Mouse (Mus musculus): Measurements from ENCODE around the gene Lss. TPM values are rescaled to one million over a fixed set of nuclear protein-coding genes. Genes with fewer than 3 reads are reported as not detected.

Lss gene
- 68.0 and 71.8 TPM in 2 replicates for polyA plus RNA-seq (2015; fragmentation: Nextera tagmentation; extraction: Ambion mirVana)

DNA sequence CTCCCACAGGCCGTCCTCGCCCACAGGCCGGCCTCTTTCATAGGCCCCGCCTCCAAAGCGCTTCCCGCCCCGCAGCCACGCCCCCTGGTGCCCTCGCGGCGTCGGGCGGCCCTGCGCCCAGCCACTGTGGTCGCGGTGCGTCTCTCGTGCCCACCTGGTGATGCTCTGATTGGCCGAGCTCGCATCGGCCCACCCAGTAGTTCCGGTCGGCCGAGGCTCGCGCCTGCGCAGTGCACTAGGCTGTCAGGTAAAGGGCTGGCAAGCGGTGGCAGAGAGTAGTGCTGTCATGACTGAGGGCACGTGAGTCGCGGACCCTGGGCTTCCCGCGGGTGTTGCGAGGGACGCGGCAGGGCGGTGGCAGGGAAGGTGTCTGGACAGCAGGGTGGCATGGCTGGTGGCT, at the start of gene Lss:
Gene Lss, plus strand, starts transcription at position 214 of the 400 bp plus-strand sequence.
- H3K27me3 ChIP-seq, result no peaks in the 10 kb centered on the region
- H3K4me1 ChIP-seq (replicated peaks), result peaks cover 17% of the 10 kb centered on the region
- WGBS (ENCODE audit: insufficient replicate concordance), result under 1% methylated on average over 37 of the region's 37 CpGs
- peaks cover 25% of the 10 kb centered on the region for H3K36me3 ChIP-seq (replicated peaks)
- peak within 1 kb of the TSS; percentile 67 for H3K4me3 ChIP-seq (replicated peaks)
- H3K4me2 ChIP-seq, result peak within 1 kb of the TSS; percentile 95
- ATAC-seq (ENCODE audit: insufficient read depth), result peak; percentile 99
- no peaks in the 10 kb centered on the region for H3K9me3 ChIP-seq (replicated peaks)
- peak within 1 kb of the TSS; percentile 67 for H3K27ac ChIP-seq (replicated peaks)
- H3K9ac ChIP-seq, result peak within 1 kb of the TSS; percentile 63

DNA sequence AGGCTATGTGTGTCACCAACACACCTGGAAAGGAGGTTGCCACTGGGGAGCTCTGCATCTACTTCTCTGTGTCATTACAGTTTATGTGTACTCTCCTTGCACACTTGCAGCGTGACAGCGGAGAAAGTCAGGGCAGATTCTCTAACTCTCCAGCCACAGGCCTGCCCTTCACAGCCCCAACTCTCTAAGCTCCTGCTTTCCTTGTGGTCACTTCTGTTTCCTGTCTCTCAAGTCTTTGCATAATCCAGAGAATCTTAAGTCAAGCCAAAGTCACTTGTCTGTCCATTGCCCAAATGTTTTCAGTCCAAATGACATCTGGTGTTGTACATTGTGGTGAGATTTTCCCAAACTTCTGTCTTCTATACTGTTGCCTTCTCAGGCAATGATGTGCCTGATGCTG, 45.1 kb upstream of the Lss start:
- no peaks in the 10 kb centered on the region for H3K27me3 ChIP-seq
- H3K9ac ChIP-seq, result no peak overlapping the region
- H3K9me3 ChIP-seq (replicated peaks), result no peaks in the 10 kb centered on the region
- peaks cover 10% of the 10 kb centered on the region for H3K4me1 ChIP-seq (replicated peaks)
- H3K27ac ChIP-seq (replicated peaks), result no peak overlapping the region
- peaks cover 99% of the 10 kb centered on the region for H3K36me3 ChIP-seq (replicated peaks)
- no peak for ATAC-seq (ENCODE audit: insufficient read depth)
- H3K4me2 ChIP-seq, result no peak overlapping the region
- WGBS (ENCODE audit: insufficient replicate concordance), result 62% methylated on average over 2 of the region's 2 CpGs
- no peak overlapping the region for H3K4me3 ChIP-seq (replicated peaks)

DNA sequence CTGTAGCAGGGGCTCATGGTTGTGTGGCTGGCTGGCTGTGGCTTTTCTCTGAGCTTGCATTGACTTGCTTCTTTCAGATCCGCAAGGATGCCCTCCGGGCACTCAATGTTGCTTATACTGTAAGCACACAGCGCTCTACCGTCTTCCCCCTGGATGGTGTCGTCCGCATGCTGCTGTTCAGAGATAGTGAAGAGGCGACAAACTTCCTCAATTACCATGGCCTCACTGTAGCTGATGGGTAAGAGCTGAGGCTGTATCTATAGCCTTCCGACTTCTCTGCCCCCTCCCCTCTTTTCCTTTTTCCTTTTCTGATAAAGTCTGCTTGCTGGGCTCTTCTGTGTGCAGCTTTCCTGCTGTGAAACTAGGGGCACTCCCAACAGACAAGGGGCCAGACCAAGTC, 43.1 kb upstream of the Lss start:
- ATAC-seq (ENCODE audit: insufficient read depth), result peak; percentile 56
- Histone ChIP-seq H3K4me2 (no peak overlapping the region), H3K36me3 (replicated peaks) (peaks cover 95% of the 10 kb centered on the region)

DNA sequence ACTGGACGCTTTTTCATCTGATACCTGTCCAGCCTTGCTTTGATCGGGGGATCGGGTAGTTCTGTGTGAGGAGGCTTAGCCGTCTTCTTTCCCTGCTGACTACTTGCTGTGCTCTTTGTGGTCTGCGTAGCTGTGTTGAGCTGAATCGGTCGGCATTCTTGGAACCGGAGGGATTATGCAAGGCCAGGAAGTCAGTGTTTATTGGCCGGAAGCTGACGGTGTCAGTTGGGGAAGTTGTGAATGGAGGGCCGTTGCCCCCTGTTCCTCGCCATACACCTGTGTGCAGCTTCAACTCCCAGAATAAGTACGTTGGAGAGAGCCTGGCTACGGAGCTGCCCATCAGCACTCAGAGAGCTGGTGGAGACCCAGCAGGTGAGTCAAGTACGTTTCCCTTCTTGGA, 42.2 kb upstream of the Lss start:
- Histone ChIP-seq H3K27me3 (no peaks in the 10 kb centered on the region), H3K36me3 (replicated peaks) (peaks cover 94% of the 10 kb centered on the region), H3K4me1 (replicated peaks) (peaks cover 13% of the 10 kb centered on the region), H3K9ac (no peak overlapping the region), H3K4me2 (no peak overlapping the region), H3K9me3 (replicated peaks) (no peaks in the 10 kb centered on the region), H3K27ac (replicated peaks) (no peak overlapping the region), H3K4me3 (replicated peaks) (no peak overlapping the region)
- ATAC-seq (ENCODE audit: insufficient read depth), result no peak
- 57% methylated on average over 15 of the region's 15 CpGs for WGBS (ENCODE audit: insufficient replicate concordance)

More for the DNA sequence above, 43.1 kb upstream of the Lss start:
- Histone ChIP-seq H3K4me3 (replicated peaks) (no peak overlapping the region), H3K4me1 (replicated peaks) (peaks cover 10% of the 10 kb centered on the region), H3K9ac (no peak overlapping the region), H3K9me3 (replicated peaks) (no peaks in the 10 kb centered on the region), H3K27me3 (no peaks in the 10 kb centered on the region), H3K27ac (replicated peaks) (0 out of 2 replicates have a peak overlapping the region, but pooled peaks have one; percentile 14)
- 34% methylated on average over 8 of the region's 8 CpGs for WGBS (ENCODE audit: insufficient replicate concordance)

DNA sequence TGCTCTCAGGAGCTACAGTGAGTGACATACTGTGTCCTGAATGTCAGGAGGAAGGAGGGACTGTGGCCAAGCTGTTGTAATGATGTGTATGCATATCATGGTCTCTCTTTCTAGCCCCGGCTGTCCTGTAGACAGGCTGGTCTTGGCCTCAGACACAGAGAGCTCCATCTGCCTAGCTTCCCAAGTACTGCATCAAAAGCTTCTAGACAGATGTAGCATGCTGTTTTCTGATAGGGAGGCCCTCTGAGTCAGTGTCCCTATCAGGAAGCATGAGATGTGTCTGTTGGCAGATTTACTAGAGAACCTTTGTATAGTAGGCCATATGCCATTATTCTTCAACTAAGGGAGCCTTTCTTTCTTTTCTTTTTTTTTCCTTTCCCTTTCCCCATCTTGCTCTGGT, 37.9 kb upstream of the Lss start:
- Histone ChIP-seq H3K9me3 (replicated peaks) (no peaks in the 10 kb centered on the region), H3K4me1 (replicated peaks) (0 out of 2 replicates have a peak, but pooled peaks cover 10% of the 10 kb centered on the region), H3K27ac (replicated peaks) (no peak overlapping the region), H3K9ac (no peak overlapping the region), H3K4me2 (no peak overlapping the region), H3K27me3 (no peaks in the 10 kb centered on the region), H3K4me3 (replicated peaks) (no peak overlapping the region), H3K36me3 (replicated peaks) (peaks cover 83% of the 10 kb centered on the region)
- ATAC-seq (ENCODE audit: insufficient read depth), result 0 out of 2 replicates have a peak, but pooled peaks have one; percentile 62
- WGBS (ENCODE audit: insufficient replicate concordance), result 30% methylated on average over 1 of the region's 1 CpGs

DNA sequence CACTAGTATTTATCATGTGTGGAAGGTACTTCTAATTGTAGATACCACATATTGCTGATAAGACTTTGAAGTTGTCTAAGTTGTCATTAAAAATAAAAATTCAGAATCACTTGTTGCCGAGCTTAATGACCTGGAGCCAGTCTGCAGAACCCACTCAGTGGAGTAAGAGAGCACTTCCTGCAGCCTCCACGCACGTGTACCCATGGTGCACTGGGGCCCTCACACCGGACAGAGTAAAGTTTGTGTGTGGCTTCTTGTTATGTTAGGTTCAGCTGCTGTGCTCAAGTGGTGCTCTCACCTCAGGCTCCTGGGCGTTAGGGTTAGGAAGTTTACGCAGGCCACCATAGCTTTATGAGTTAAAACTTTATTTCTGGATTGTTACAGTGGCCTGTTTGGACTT, 35.9 kb upstream of the Lss start:
- Histone ChIP-seq H3K4me3 (replicated peaks) (no peak overlapping the region), H3K4me2 (no peak overlapping the region), H3K36me3 (replicated peaks) (peaks cover 83% of the 10 kb centered on the region), H3K4me1 (replicated peaks) (0 out of 2 replicates have a peak, but pooled peaks cover 9% of the 10 kb centered on the region), H3K9me3 (replicated peaks) (no peaks in the 10 kb centered on the region), H3K9ac (no peak overlapping the region), H3K27me3 (no peaks in the 10 kb centered on the region), H3K27ac (replicated peaks) (no peak overlapping the region)
- 72% methylated on average over 6 of the region's 6 CpGs for WGBS (ENCODE audit: insufficient replicate concordance)
- ATAC-seq (ENCODE audit: insufficient read depth), result no peak

DNA sequence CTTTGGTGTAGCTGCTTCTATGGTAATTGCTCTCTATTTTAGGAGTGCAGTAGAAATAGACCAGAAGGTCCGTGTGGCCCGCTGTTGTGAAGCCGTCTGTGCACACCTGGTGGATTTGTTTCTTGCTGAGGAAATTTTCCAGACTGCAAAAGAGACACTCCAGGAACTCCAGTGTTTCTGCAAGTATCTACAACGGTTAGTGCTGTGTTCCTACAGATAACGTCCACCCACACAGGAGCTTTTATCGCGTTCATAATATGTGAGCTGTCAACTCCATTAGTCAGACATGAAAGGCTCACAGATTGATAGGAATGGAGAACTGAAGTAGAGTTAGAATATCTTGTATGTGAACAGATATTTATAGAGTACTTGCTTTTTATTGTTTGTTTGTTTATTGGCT, 35.0 kb upstream of the Lss start:
- ATAC-seq (ENCODE audit: insufficient read depth), result no peak
- H3K4me1 ChIP-seq (replicated peaks), result 0 out of 2 replicates have a peak, but pooled peaks cover 9% of the 10 kb centered on the region
- H3K36me3 ChIP-seq (replicated peaks), result peaks cover 81% of the 10 kb centered on the region
- WGBS (ENCODE audit: insufficient replicate concordance), result 52% methylated on average over 7 of the region's 7 CpGs
- H3K4me2 ChIP-seq, result no peak overlapping the region
- no peak overlapping the region for H3K9ac ChIP-seq
- no peak overlapping the region for H3K4me3 ChIP-seq (replicated peaks)
- H3K27me3 ChIP-seq, result no peaks in the 10 kb centered on the region
- H3K9me3 ChIP-seq (replicated peaks), result no peaks in the 10 kb centered on the region
- no peak overlapping the region for H3K27ac ChIP-seq (replicated peaks)

DNA sequence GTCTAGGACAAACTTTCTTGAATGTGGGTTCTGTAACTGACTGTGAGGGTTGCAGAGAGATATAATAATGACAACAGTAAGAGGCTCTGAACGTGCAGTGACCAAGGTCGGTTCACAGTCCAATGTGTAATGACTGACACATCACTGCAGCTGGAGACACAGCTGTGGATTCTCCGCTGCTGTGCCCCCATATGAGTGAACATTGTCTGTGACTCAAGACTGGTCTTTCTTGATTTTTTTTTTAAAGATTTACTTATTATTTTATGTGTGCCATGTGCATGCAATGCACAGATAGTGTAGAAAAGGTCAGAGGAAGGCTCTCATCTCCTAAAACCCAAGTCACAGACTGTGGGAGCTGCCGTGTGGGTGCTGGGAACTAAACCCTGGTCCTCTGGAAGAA, 33.9 kb upstream of the Lss start:
- no peak for ATAC-seq (ENCODE audit: insufficient read depth)
- H3K27me3 ChIP-seq, result no peaks in the 10 kb centered on the region
- no peak overlapping the region for H3K9ac ChIP-seq
- 81% methylated on average over 4 of the region's 4 CpGs for WGBS (ENCODE audit: insufficient replicate concordance)
- H3K36me3 ChIP-seq (replicated peaks), result peaks cover 85% of the 10 kb centered on the region
- no peak overlapping the region for H3K4me3 ChIP-seq (replicated peaks)
- no peaks in the 10 kb centered on the region for H3K9me3 ChIP-seq (replicated peaks)
- H3K27ac ChIP-seq (replicated peaks), result no peak overlapping the region
- 0 out of 2 replicates have a peak, but pooled peaks cover 9% of the 10 kb centered on the region for H3K4me1 ChIP-seq (replicated peaks)
- no peak overlapping the region for H3K4me2 ChIP-seq

DNA sequence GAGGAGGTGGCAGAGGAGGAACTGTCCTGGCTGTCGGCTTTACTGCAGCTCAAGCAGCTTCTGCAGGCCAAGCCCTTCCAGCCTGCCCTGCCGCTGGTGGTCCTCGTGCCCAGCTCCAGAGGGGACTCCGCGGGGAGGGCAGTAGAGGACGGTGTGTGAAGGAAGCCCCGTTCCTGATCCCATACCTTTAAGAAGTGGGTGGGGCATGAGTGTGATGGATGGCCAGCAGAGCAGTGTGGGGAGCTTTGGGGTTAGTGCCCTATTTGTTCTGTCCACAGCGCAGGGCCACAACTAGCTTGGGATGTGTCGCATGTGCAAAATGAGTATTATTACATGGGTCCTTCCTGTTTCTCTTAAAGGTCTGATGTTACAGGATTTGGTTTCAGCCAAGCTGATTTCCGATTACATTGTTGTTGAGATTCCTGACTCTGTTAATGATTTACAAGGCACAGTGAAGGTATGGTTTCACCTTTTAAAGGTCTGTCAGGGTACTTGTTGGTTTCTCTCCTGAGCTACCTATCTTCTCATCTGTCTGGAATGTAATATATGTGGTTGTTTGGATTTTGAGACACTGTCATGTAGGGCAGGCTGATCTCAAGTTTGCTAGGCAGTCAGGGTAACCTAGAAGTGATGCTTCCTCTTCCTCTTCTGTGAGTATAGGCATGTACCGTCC, 27.0 kb upstream of the Lss start:
- no peak overlapping the region for H3K4me3 ChIP-seq (replicated peaks)
- no peaks in the 10 kb centered on the region for H3K27me3 ChIP-seq
- peak; percentile 22; the same call in 1 of the 2 replicates for ATAC-seq (ENCODE audit: insufficient read depth)
- no peak overlapping the region for H3K4me2 ChIP-seq
- H3K27ac ChIP-seq (replicated peaks), result no peak overlapping the region
- H3K36me3 ChIP-seq (replicated peaks), result peaks cover 86% of the 10 kb centered on the region
- no peak overlapping the region for H3K9ac ChIP-seq
- no peaks in the 10 kb centered on the region for H3K9me3 ChIP-seq (replicated peaks)
- WGBS (ENCODE audit: insufficient replicate concordance), result 74% methylated on average over 11 of the region's 11 CpGs
- peaks cover 3% of the 10 kb centered on the region; the same call in 1 of the 2 replicates for H3K4me1 ChIP-seq (replicated peaks)

DNA sequence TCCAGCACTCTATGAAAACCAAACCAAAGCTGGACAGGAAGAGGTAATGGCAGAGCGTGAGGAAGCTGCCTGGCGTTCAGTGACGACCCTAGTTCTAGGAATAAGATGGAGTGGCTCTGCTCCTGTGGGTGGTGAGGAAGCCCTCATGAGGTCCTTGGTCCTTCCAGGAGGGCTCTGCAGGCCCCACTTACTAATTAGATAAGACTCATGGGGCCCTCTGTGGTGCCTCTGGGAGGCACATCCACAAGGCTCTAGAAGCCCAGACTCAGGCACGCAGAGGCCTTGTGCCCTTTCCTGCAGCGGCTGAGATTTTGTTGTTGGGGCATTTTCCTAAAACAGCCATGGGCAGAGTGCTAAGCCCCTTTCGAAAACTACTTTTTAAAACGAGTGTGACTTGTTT, 25.5 kb upstream of the Lss start:
- H3K4me3 ChIP-seq (replicated peaks), result no peak overlapping the region
- no peaks in the 10 kb centered on the region for H3K27me3 ChIP-seq
- ATAC-seq (ENCODE audit: insufficient read depth), result no peak
- peaks cover 3% of the 10 kb centered on the region; the same call in 1 of the 2 replicates for H3K4me1 ChIP-seq (replicated peaks)
- H3K4me2 ChIP-seq, result no peak overlapping the region
- peaks cover 82% of the 10 kb centered on the region for H3K36me3 ChIP-seq (replicated peaks)
- H3K27ac ChIP-seq (replicated peaks), result no peak overlapping the region
- 74% methylated on average over 7 of the region's 7 CpGs for WGBS (ENCODE audit: insufficient replicate concordance)
- H3K9me3 ChIP-seq (replicated peaks), result no peaks in the 10 kb centered on the region
- no peak overlapping the region for H3K9ac ChIP-seq

DNA sequence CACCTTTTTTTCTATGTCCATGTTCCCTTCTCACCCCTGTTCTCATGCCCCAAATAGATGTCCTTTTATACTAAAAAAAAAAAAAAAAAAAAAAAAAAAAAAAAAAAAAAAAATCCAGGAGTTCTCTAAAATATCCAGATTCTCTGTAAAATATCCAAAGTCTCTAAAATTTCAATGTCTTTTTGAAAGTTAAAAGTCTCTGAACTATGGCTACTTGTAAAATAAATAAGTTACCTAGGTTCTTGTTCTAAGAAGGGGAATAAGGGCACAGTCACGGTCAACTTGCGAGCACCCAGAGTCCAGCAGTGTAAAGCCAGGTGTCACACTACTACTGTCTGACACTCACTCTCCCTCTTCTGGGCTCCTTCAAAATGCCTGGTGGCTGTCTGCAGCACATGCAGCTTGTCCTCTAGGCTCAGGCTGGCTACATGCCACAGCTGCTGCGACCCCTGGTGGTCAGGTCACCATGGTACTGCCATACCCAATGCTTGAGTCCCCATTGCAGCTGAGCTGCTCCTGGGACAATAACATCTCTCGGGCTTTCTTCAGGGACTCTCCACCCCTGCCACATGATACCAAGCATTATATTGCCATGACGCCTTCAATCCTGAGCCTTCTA, 18.3 kb upstream of the Lss start:
- no peaks in the 10 kb centered on the region for H3K9me3 ChIP-seq (replicated peaks)
- H3K27me3 ChIP-seq, result no peaks in the 10 kb centered on the region
- ATAC-seq (ENCODE audit: insufficient read depth), result peak; percentile 67
- no peak overlapping the region for H3K4me2 ChIP-seq
- H3K9ac ChIP-seq, result no peak overlapping the region
- 37% methylated on average over 5 of the region's 5 CpGs for WGBS (ENCODE audit: insufficient replicate concordance)
- no peaks in the 10 kb centered on the region for H3K4me1 ChIP-seq (replicated peaks)
- no peak overlapping the region for H3K27ac ChIP-seq (replicated peaks)
- H3K4me3 ChIP-seq (replicated peaks), result no peak overlapping the region
- peaks cover 51% of the 10 kb centered on the region for H3K36me3 ChIP-seq (replicated peaks)

Measured in liver, embryonic 15.5 days (tissue).